18 mouse cellular contexts compared by ENCODE assay signal in the genomic region with DNA sequence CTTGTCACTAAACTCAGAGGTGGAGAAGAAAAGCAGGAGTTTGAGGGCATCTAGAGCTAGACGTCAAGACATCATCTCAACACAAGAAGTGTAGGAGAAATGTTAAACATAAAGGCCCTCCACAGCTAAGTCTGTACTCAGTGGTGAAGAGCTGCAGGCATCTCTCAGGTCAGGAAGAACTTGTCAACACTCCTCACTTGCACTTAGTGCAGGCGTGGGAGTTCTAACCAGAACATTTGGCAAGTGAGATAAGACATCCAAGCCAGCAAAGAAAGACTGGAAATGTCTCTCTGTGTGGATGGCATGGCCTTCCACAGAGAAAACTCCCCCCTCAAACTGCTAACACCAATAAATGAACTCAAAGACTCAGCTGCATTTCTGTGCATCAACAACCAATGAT. TPM values are rescaled to one million over a fixed set of nuclear protein-coding genes. Genes with fewer than 3 reads are reported as not detected.
"Had no signal": no experiment of that assay in that cellular context is flagged by ENCODE, and none has a peak within 500 bp of the region (broad histone marks: within the 10 kb centered on the region; RNA-seq: fewer than 3 reads in every experiment).

No protein-coding gene starts in this region.

- H3K4me3 ChIP-seq: limb, embryonic 12.5 days; liver, embryonic 13.5 days; lung, embryonic 15.5 days; midbrain, embryonic 13.5 days; neural tube, embryonic 12.5 days; stomach, embryonic 15.5 days had no signal

- ATAC-seq: liver, postnatal 0 days; midbrain, embryonic 13.5 days had no signal

- H3K4me1 ChIP-seq: liver, embryonic 13.5 days; lung, embryonic 15.5 days; neural tube, embryonic 12.5 days; stomach, embryonic 15.5 days had no signal

- H3K9me3 ChIP-seq: limb, embryonic 12.5 days; liver, embryonic 13.5 days; lung, embryonic 15.5 days; midbrain, embryonic 13.5 days; neural tube, embryonic 12.5 days; stomach, embryonic 15.5 days had no signal

- H3K27me3 ChIP-seq: liver, embryonic 13.5 days; lung, embryonic 15.5 days; stomach, embryonic 15.5 days had no signal

- H3K27ac ChIP-seq: kidney, postnatal 0 days; limb, embryonic 12.5 days; liver, embryonic 13.5 days; lung, embryonic 15.5 days; midbrain, embryonic 13.5 days; neural tube, embryonic 12.5 days; stomach, embryonic 15.5 days had no signal

- H3K36me3 ChIP-seq: limb, embryonic 12.5 days; liver, embryonic 13.5 days; lung, embryonic 15.5 days; midbrain, embryonic 13.5 days; neural tube, embryonic 12.5 days; stomach, embryonic 15.5 days had no signal

- DNase-seq: kidney, adult 8-10 months; kidney, postnatal 36 days; layer of hippocampus, adult 9-11 months; layer of hippocampus, postnatal 36 days; liver; liver, embryonic 13.5 days; liver, postnatal 0 days; thymus, postnatal 36 days had no signal

- H3K9ac ChIP-seq: limb, embryonic 12.5 days; liver, embryonic 13.5 days; liver, postnatal 0 days; lung, embryonic 15.5 days; midbrain, embryonic 13.5 days; neural tube, embryonic 12.5 days; stomach, embryonic 15.5 days had no signal

- H3K4me2 ChIP-seq: limb, embryonic 12.5 days; liver, embryonic 13.5 days; lung, embryonic 15.5 days; midbrain, embryonic 13.5 days; neural tube, embryonic 12.5 days; stomach, embryonic 15.5 days had no signal

RNA-seq across cellular contexts. Expression of gene Oxtr, which starts 17.9 kb away (rescaled TPM):
- total RNA-seq: monocyte, adult 5-6 weeks; neutrophil, adult 5-6 weeks had no signal
- polyA plus RNA-seq: liver, embryonic 13.5 days had no signal

RNA-seq across cellular contexts. Expression of gene Cav3, which starts 48.3 kb away (rescaled TPM):
- total RNA-seq: left cerebral cortex, postnatal 36 days; megakaryocyte progenitor cell, adult 5-6 weeks; monocyte, adult 5-6 weeks; neutrophil, adult 5-6 weeks had no signal
- polyA plus RNA-seq: midbrain, embryonic 13.5 days had no signal
